ENCODE assay signal across 8 mouse cellular contexts in genomic region chr3:37666291-37667118, GRCm38 (mm10). TPM values are rescaled to one million over a fixed set of nuclear protein-coding genes. Genes with fewer than 3 reads are reported as not detected.
A peak's percentile ranks its signal among the peaks of the same experiment; 100 is the strongest.
DNase-seq lines count a peak whose midpoint lies in the region; ATAC-seq and TF ChIP-seq lines count a peak whose summit lies in the region.

No protein-coding gene starts in this region.

- peak; percentile 93 for ATAC-seq in forebrain, embryonic 11.5 days (replicated peaks; ENCODE audit: low FRiP score)
- no peak; the same call in 1 of the 2 replicates for ATAC-seq in limb, embryonic 14.5 days (ENCODE audit: low FRiP score, low read depth)
- ATAC-seq in neural tube, embryonic 14.5 days (ENCODE audit: low read depth): peak; percentile 88

- H3K4me1 ChIP-seq in forebrain, embryonic 11.5 days (replicated peaks; ENCODE audit: control insufficient read depth, insufficient read depth, low read length): 0 out of 2 replicates have a peak, but pooled peaks cover 7% of the 10 kb centered on the region
- H3K4me1 ChIP-seq in hindbrain, embryonic 10.5 days (replicated peaks): peaks cover 26% of the 10 kb centered on the region
- H3K4me1 ChIP-seq in limb, embryonic 14.5 days (ENCODE audit: control insufficient read depth, insufficient read depth, low read length): 0 out of 2 replicates have a peak, but pooled peaks cover 2% of the 10 kb centered on the region
- H3K4me1 ChIP-seq in neural tube, embryonic 14.5 days (ENCODE audit: control insufficient read depth, insufficient read depth, low read length): no peaks in the 10 kb centered on the region

- no peak overlapping the region; the same call in 1 of the 2 replicates for H3K9ac ChIP-seq in forebrain, embryonic 11.5 days (ENCODE audit: low read length)
- H3K9ac ChIP-seq in limb, embryonic 14.5 days (ENCODE audit: low read depth, low read length, severe bottlenecking): peak overlapping the region; percentile 9; the same call in 1 of the 2 replicates
- no peak overlapping the region for H3K9ac ChIP-seq in neural tube, embryonic 14.5 days (replicated peaks; ENCODE audit: low read depth, low read length)

- peaks cover 14% of the 10 kb centered on the region for H3K9me3 ChIP-seq in forebrain, embryonic 11.5 days (ENCODE audit: control insufficient read depth, low read length)
- peaks cover 19% of the 10 kb centered on the region for H3K9me3 ChIP-seq in hindbrain, embryonic 10.5 days
- peaks cover 18% of the 10 kb centered on the region for H3K9me3 ChIP-seq in limb, embryonic 14.5 days (ENCODE audit: control insufficient read depth, low read length)
- H3K9me3 ChIP-seq in neural tube, embryonic 14.5 days (ENCODE audit: control insufficient read depth, low read length): peaks cover 3% of the 10 kb centered on the region

- TF ChIP-seq POLR2A in limb, embryonic 14.5 days (IDR thresholded peaks at IDR 0.05; ENCODE audit: borderline replicate concordance, extremely low read depth, insufficient read depth, insufficient read length): no peak

- peak; percentile 32 for DNase-seq in adrenal gland, postnatal 10 days
- no peak for DNase-seq in adrenal gland, postnatal 4 days (ENCODE audit: low spot score in 2 of 2)
- peak; percentile 69 for DNase-seq in forebrain, embryonic 11.5 days (ENCODE audit: low spot score)
- peak; percentile 84 for DNase-seq in hindbrain, embryonic 10.5 days (ENCODE audit: low spot score)
- no peak for DNase-seq in limb, embryonic 14.5 days (ENCODE audit: low spot score)
- DNase-seq in spleen, adult 12 weeks (ENCODE audit: low spot score): no peak
- DNase-seq in cerebellum, postnatal 36 days: no peak

- H3K36me3 ChIP-seq in forebrain, embryonic 11.5 days (ENCODE audit: control insufficient read depth, insufficient read depth, low read length): no peaks in the 10 kb centered on the region
- H3K36me3 ChIP-seq in hindbrain, embryonic 10.5 days: peaks cover 9% of the 10 kb centered on the region; the same call in 1 of the 2 replicates
- H3K36me3 ChIP-seq in limb, embryonic 14.5 days (ENCODE audit: control insufficient read depth, insufficient read depth, low read length): no peaks in the 10 kb centered on the region
- H3K36me3 ChIP-seq in neural tube, embryonic 14.5 days (ENCODE audit: control insufficient read depth, insufficient read depth, low read length): no peaks in the 10 kb centered on the region

- peak overlapping the region; percentile 68 for H3K27ac ChIP-seq in forebrain, embryonic 11.5 days (ENCODE audit: low read depth, low read length)
- peak overlapping the region; percentile 79 for H3K27ac ChIP-seq in hindbrain, embryonic 10.5 days
- no peak overlapping the region for H3K27ac ChIP-seq in limb, embryonic 14.5 days (replicated peaks; ENCODE audit: low read depth, low read length)
- H3K27ac ChIP-seq in neural tube, embryonic 14.5 days (ENCODE audit: low read depth, low read length): no peak overlapping the region

- no peaks in the 10 kb centered on the region for H3K27me3 ChIP-seq in forebrain, embryonic 11.5 days (ENCODE audit: control insufficient read depth, insufficient read depth, low read length)
- H3K27me3 ChIP-seq in hindbrain, embryonic 10.5 days (ENCODE audit: insufficient read depth, poor library complexity, severe bottlenecking): peaks cover 78% of the 10 kb centered on the region
- no peaks in the 10 kb centered on the region for H3K27me3 ChIP-seq in limb, embryonic 14.5 days (ENCODE audit: control insufficient read depth, insufficient read depth, low read length)
- H3K27me3 ChIP-seq in neural tube, embryonic 14.5 days (ENCODE audit: control insufficient read depth, insufficient read depth, low read length): no peaks in the 10 kb centered on the region

- no peak overlapping the region for H3K4me2 ChIP-seq in forebrain, embryonic 11.5 days (ENCODE audit: low read depth, low read length, severe bottlenecking)
- H3K4me2 ChIP-seq in limb, embryonic 14.5 days (replicated peaks; ENCODE audit: low read depth, low read length, severe bottlenecking): no peak overlapping the region
- H3K4me2 ChIP-seq in neural tube, embryonic 14.5 days (ENCODE audit: low read depth, low read length): no peak overlapping the region

- no peak overlapping the region for H3K4me3 ChIP-seq in forebrain, embryonic 11.5 days (ENCODE audit: low read depth, low read length)
- H3K4me3 ChIP-seq in hindbrain, embryonic 10.5 days: no peak overlapping the region
- no peak overlapping the region for H3K4me3 ChIP-seq in limb, embryonic 14.5 days (replicated peaks; ENCODE audit: low read length)
- H3K4me3 ChIP-seq in neural tube, embryonic 14.5 days (ENCODE audit: low read depth, low read length): no peak overlapping the region

- 13% methylated on average over 9 of the region's 9 CpGs for WGBS in forebrain, embryonic 11.5 days
- WGBS in hindbrain, embryonic 10.5 days: 15% methylated on average over 9 of the region's 9 CpGs
- WGBS in limb, embryonic 14.5 days: 14% methylated on average over 9 of the region's 9 CpGs
- WGBS in neural tube, embryonic 14.5 days: 8% methylated on average over 9 of the region's 9 CpGs

RNA-seq across cellular contexts. Expression of gene Spry1, which starts 26.8 kb away (rescaled TPM):
- total RNA-seq in adrenal gland, postnatal 10 days (2021): 10 to 100 TPM; 25.1 to 30.2 TPM
- 10 to 100 TPM; 35.4 to 40.6 TPM for total RNA-seq in adrenal gland, postnatal 4 days (2021)
- polyA plus RNA-seq in forebrain, embryonic 11.5 days (2014; fragmentation: Nextera tagmentation; extraction: Ambion mirVana): 20.9 and 24.4 TPM in 2 replicates
- polyA plus RNA-seq in hindbrain, embryonic 10.5 days (2016; fragmentation: Nextera tagmentation; extraction: Ambion mirVana): 11.3 and 16.9 TPM in 2 replicates
- polyA plus RNA-seq in limb, embryonic 14.5 days (2012; rRNA removed): 57.1 and 74.0 TPM in 2 replicates
- polyA plus RNA-seq in limb, embryonic 14.5 days (2014; fragmentation: Nextera tagmentation; extraction: Ambion mirVana): 23.6 and 23.8 TPM in 2 replicates
- 5.0 and 5.1 TPM in 2 replicates for polyA plus RNA-seq in neural tube, embryonic 14.5 days (2014; fragmentation: Nextera tagmentation; extraction: Ambion mirVana)

RNA-seq across cellular contexts. Expression of gene Gm5148, which starts 57.8 kb away (rescaled TPM):
- 1 to 10 TPM in 1 of 2 experiments, under 1 TPM in 1; 0.39 to 1.1 TPM for total RNA-seq in adrenal gland, postnatal 10 days (2021)
- total RNA-seq in adrenal gland, postnatal 4 days (2021): 1 to 10 TPM in 1 of 2 experiments, under 1 TPM in 1; 0.40 to 1.1 TPM
- polyA plus RNA-seq in forebrain, embryonic 11.5 days (2014; fragmentation: Nextera tagmentation; extraction: Ambion mirVana): 3.6 and 4.8 TPM in 2 replicates
- 3.2 and 3.4 TPM in 2 replicates for polyA plus RNA-seq in hindbrain, embryonic 10.5 days (2016; fragmentation: Nextera tagmentation; extraction: Ambion mirVana)
- 6.3 and 9.1 TPM in 2 replicates for polyA plus RNA-seq in limb, embryonic 14.5 days (2012; rRNA removed)
- 7.4 and 8.1 TPM in 2 replicates for polyA plus RNA-seq in limb, embryonic 14.5 days (2014; fragmentation: Nextera tagmentation; extraction: Ambion mirVana)
- 9.7 and 15.4 TPM in 2 replicates for polyA plus RNA-seq in neural tube, embryonic 14.5 days (2014; fragmentation: Nextera tagmentation; extraction: Ambion mirVana)

Comparison
In these comparisons a context has a peak if more than half of its experiments do, and no peak if none do; other contexts are left out.
1. DNase-seq: peak in adrenal gland, postnatal 10 days (single experiment), forebrain, embryonic 11.5 days (single experiment) and hindbrain, embryonic 10.5 days (single experiment); none in adrenal gland, postnatal 4 days (0 of 2), limb, embryonic 14.5 days (single experiment), spleen, adult 12 weeks (single experiment) and cerebellum, postnatal 36 days (0 of 2).
2. H3K27ac ChIP-seq: peak in forebrain, embryonic 11.5 days (single experiment) and hindbrain, embryonic 10.5 days (single experiment); none in limb, embryonic 14.5 days (single experiment) and neural tube, embryonic 14.5 days (single experiment).